In the genomic region with DNA sequence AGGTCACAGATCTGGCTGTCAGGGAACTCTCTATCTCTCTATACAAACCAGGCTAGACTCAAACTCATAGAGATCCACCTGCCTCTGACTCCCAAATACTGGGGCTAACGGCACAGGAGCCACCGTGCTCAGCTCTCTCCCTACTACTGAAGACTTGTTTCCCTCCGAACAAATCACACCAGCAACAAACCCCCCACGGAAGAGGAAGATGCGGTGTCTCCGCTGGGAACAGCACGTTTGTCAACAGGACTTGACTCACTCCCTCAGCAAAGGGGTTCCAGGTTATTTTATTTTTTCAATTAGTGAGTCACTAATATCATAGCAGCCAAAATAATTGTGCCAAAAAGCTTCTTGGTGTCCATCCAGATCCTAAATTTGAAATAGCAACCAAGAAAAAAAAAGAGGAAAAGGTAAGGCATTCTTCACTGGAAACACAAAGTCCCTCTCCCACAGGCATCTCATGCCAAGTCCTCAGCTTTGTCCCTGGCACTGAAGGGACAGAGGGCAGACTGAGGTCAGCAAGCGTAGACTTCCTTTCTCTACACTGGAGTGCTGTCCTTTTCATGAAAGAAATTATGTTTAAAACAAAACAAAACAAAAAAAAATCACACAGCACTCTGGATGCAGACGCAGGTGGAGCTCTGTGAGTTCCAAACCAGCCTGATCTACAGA, we compare ENCODE assay signal across 19 mouse cellular contexts. TPM values are rescaled to one million over a fixed set of nuclear protein-coding genes. Genes with fewer than 3 reads are reported as not detected.
A peak's percentile ranks its signal among the peaks of the same experiment; 100 is the strongest.
DNase-seq lines count a peak whose midpoint lies in the region; ATAC-seq lines count a peak whose summit lies in the region.
"Had no signal": no experiment of that assay in that cellular context is flagged by ENCODE, and none has a peak within 500 bp of the region (broad histone marks: within the 10 kb centered on the region; RNA-seq: fewer than 3 reads in every experiment).

No protein-coding gene starts in this region.

- no peak overlapping the region for H3K9ac ChIP-seq in kidney, embryonic 14.5 days (ENCODE audit: low read depth, low read length)
- H3K9ac ChIP-seq in kidney, embryonic 15.5 days: no peak overlapping the region
- H3K9ac ChIP-seq in forebrain, embryonic 11.5 days (ENCODE audit: low read length): no peak overlapping the region
- H3K9ac ChIP-seq: embryonic facial prominence, embryonic 12.5 days; forebrain, embryonic 13.5 days; forebrain, postnatal 0 days; heart, embryonic 12.5 days; hindbrain, embryonic 15.5 days had no signal

- H3K27ac ChIP-seq in kidney, embryonic 14.5 days (ENCODE audit: low read depth, low read length): no peak overlapping the region
- no peak overlapping the region for H3K27ac ChIP-seq in kidney, embryonic 15.5 days
- H3K27ac ChIP-seq in forebrain, embryonic 11.5 days (ENCODE audit: low read depth, low read length): no peak overlapping the region
- H3K27ac ChIP-seq: embryonic facial prominence, embryonic 12.5 days; forebrain, embryonic 13.5 days; hindbrain, embryonic 15.5 days had no signal

- ATAC-seq in kidney, embryonic 14.5 days (ENCODE audit: low FRiP score, low TSS enrichment): no peak
- ATAC-seq in kidney, embryonic 15.5 days (replicated peaks; ENCODE audit: low FRiP score): no peak
- ATAC-seq in forebrain, embryonic 11.5 days (replicated peaks; ENCODE audit: low FRiP score): no peak
- ATAC-seq: forebrain, embryonic 13.5 days; forebrain, postnatal 0 days had no signal

- no peaks in the 10 kb centered on the region for H3K9me3 ChIP-seq in kidney, embryonic 14.5 days (ENCODE audit: control insufficient read depth, low read length)
- H3K9me3 ChIP-seq in kidney, embryonic 15.5 days (replicated peaks): no peaks in the 10 kb centered on the region
- H3K9me3 ChIP-seq in forebrain, embryonic 11.5 days (ENCODE audit: control insufficient read depth, low read length): no peaks in the 10 kb centered on the region
- H3K9me3 ChIP-seq: embryonic facial prominence, embryonic 12.5 days; forebrain, embryonic 13.5 days; heart, embryonic 12.5 days; hindbrain, embryonic 15.5 days had no signal

- H3K4me1 ChIP-seq in kidney, embryonic 14.5 days (ENCODE audit: control insufficient read depth, insufficient read depth, low read length): no peaks in the 10 kb centered on the region
- no peaks in the 10 kb centered on the region for H3K4me1 ChIP-seq in kidney, embryonic 15.5 days
- no peaks in the 10 kb centered on the region for H3K4me1 ChIP-seq in forebrain, embryonic 11.5 days (replicated peaks; ENCODE audit: control insufficient read depth, insufficient read depth, low read length)
- H3K4me1 ChIP-seq: embryonic facial prominence, embryonic 12.5 days; heart, embryonic 12.5 days had no signal

- peak; percentile 29 for DNase-seq in kidney, adult 11 months
- DNase-seq in kidney, adult 9 months: peak; percentile 58
- DNase-seq in kidney, postnatal 25 days: peak; percentile 50 to 79
- DNase-seq in retina, embryonic 14.5 days (ENCODE audit: low spot score): no peak
- DNase-seq in forebrain, embryonic 11.5 days (ENCODE audit: low spot score): no peak
- DNase-seq: adrenal gland, adult 8-10 months; cerebellum, adult 2 months; cerebellum, postnatal 10 days; embryo, embryonic 11 days; forebrain, postnatal 0 days; gastrocnemius, postnatal 14 days; heart, postnatal 36 days had no signal

- 78% methylated on average over 9 of the region's 9 CpGs for WGBS in kidney, embryonic 14.5 days
- 74% methylated on average over 9 of the region's 9 CpGs for WGBS in kidney, embryonic 15.5 days
- 76% methylated on average over 9 of the region's 9 CpGs for WGBS in forebrain, embryonic 11.5 days

- no peaks in the 10 kb centered on the region for H3K36me3 ChIP-seq in kidney, embryonic 14.5 days (ENCODE audit: control insufficient read depth, insufficient read depth, low read length)
- no peaks in the 10 kb centered on the region for H3K36me3 ChIP-seq in kidney, embryonic 15.5 days
- no peaks in the 10 kb centered on the region for H3K36me3 ChIP-seq in forebrain, embryonic 11.5 days (ENCODE audit: control insufficient read depth, insufficient read depth, low read length)
- H3K36me3 ChIP-seq: embryonic facial prominence, embryonic 12.5 days; heart, embryonic 12.5 days; hindbrain, embryonic 15.5 days had no signal

- H3K4me3 ChIP-seq in kidney, embryonic 14.5 days (ENCODE audit: low read length): no peak overlapping the region
- H3K4me3 ChIP-seq in kidney, embryonic 15.5 days (replicated peaks): no peak overlapping the region
- no peak overlapping the region for H3K4me3 ChIP-seq in forebrain, embryonic 11.5 days (ENCODE audit: low read depth, low read length)
- H3K4me3 ChIP-seq: embryonic facial prominence, embryonic 12.5 days; forebrain, embryonic 13.5 days; heart, embryonic 12.5 days; hindbrain, embryonic 15.5 days had no signal

- H3K4me2 ChIP-seq in kidney, embryonic 14.5 days (replicated peaks; ENCODE audit: low read depth, low read length): no peak overlapping the region
- no peak overlapping the region for H3K4me2 ChIP-seq in kidney, embryonic 15.5 days
- no peak overlapping the region for H3K4me2 ChIP-seq in forebrain, embryonic 11.5 days (ENCODE audit: low read depth, low read length, severe bottlenecking)
- H3K4me2 ChIP-seq: embryonic facial prominence, embryonic 12.5 days; forebrain, embryonic 13.5 days; heart, embryonic 12.5 days; hindbrain, embryonic 15.5 days had no signal

- H3K27me3 ChIP-seq in kidney, embryonic 14.5 days (ENCODE audit: control insufficient read depth, insufficient read depth, low read length): no peaks in the 10 kb centered on the region
- no peaks in the 10 kb centered on the region for H3K27me3 ChIP-seq in kidney, embryonic 15.5 days
- H3K27me3 ChIP-seq in forebrain, embryonic 11.5 days (ENCODE audit: control insufficient read depth, insufficient read depth, low read length): 0 out of 2 replicates have a peak, but pooled peaks cover 2% of the 10 kb centered on the region
- H3K27me3 ChIP-seq: forebrain, embryonic 13.5 days; hindbrain, embryonic 15.5 days had no signal

RNA-seq across cellular contexts. Expression of gene Lrp3, which starts 5.5 kb away (rescaled TPM):
- 7.6 and 9.7 TPM in 2 replicates for polyA plus RNA-seq in kidney, embryonic 14.5 days (2014; fragmentation: Nextera tagmentation; extraction: Ambion mirVana)
- 5.2 and 6.3 TPM in 2 replicates for polyA plus RNA-seq in kidney, embryonic 15.5 days (2015; fragmentation: Nextera tagmentation; extraction: Ambion mirVana)
- 18.6 and 19.1 TPM in 2 replicates for polyA plus RNA-seq in forebrain, embryonic 11.5 days (2014; fragmentation: Nextera tagmentation; extraction: Ambion mirVana)

RNA-seq across cellular contexts. Expression of gene Slc7a10, which starts 34.6 kb away (rescaled TPM):
- polyA plus RNA-seq in kidney, embryonic 14.5 days (2014; fragmentation: Nextera tagmentation; extraction: Ambion mirVana): 0.47 and 0.70 TPM in 2 replicates
- 1.1 and 2.4 TPM in 2 replicates for polyA plus RNA-seq in kidney, embryonic 15.5 days (2015; fragmentation: Nextera tagmentation; extraction: Ambion mirVana)
- polyA plus RNA-seq in forebrain, embryonic 11.5 days (2014; fragmentation: Nextera tagmentation; extraction: Ambion mirVana): 0.67 and 1.0 TPM in 2 replicates
- polyA plus RNA-seq: C2C12 had no signal

Comparison
In these comparisons a context has a peak if more than half of its experiments do, and no peak if none do; other contexts are left out.
1. DNase-seq: peak in kidney, adult 11 months (single experiment), kidney, adult 9 months (single experiment) and kidney, postnatal 25 days (2 of 2); none in retina, embryonic 14.5 days (single experiment) and forebrain, embryonic 11.5 days (single experiment).